ENCODE assay signal across 1 mouse cellular context in genomic region chr15:5242241-5243035, GRCm38 (mm10).
TF ChIP-seq lines count a peak whose summit lies in the region.

No protein-coding gene starts in this region.

TF ChIP-seq in CH12.LX, 34 proteins besides CTCF, POLR2A, EP300 and RAD21 (continued from another document):
- TF ChIP-seq PAX5 (IDR thresholded peaks at IDR 0.05; ENCODE audit: low read length) (no peak), NELFE (IDR thresholded peaks at IDR 0.05; ENCODE audit: low read depth, low read length) (0 out of 2 replicates have a peak, but pooled peaks have one; percentile 18), RCOR1 (conservative IDR thresholded peaks at IDR 0.05; ENCODE audit: low read depth, low read length) (peak; percentile 70; the same call in 1 of the 2 replicates), MEF2A (IDR thresholded peaks at IDR 0.05; ENCODE audit: borderline replicate concordance, low read depth, low read length) (no peak; the same call in none of the 2 replicates), ZNF384 (IDR thresholded peaks at IDR 0.05; ENCODE audit: low read depth, low read length) (no peak), BHLHE40 (IDR thresholded peaks at IDR 0.05; ENCODE audit: low read depth, low read length) (peak; percentile 62), CHD1 (IDR thresholded peaks at IDR 0.05; ENCODE audit: low read depth, low read length) (0 out of 2 replicates have a peak, but pooled peaks have one; percentile 25), USF1 (IDR thresholded peaks at IDR 0.05; ENCODE audit: low read depth, low read length) (no peak)
